Mouse (Mus musculus) liver, postnatal 0 days (tissue): Measurements from ENCODE around the gene Spint5.

ENCODE experiments used
- CTCF ChIP-seq: sonication (generic); IDR thresholded peaks from 2 replicates; pipeline ENCODE4 v1.5.1; 2016; ENCODE audit warnings: antibody characterized with exemption, low read depth
- EP300 ChIP-seq: IDR thresholded peaks from 2 replicates; pipeline ENCODE4 v1.6.1; 2016; ENCODE audit warnings: antibody characterized with exemption, low read depth, mild to moderate bottlenecking

GRCm38 (mm10) chr2:164676103-164676502 lies 39.0 kb upstream of the Spint5 start:
- peak; percentile 55 for TF ChIP-seq CTCF
- TF ChIP-seq EP300: no peak
